Mouse (Mus musculus): ENCODE data around the gene Olfr186. TPM values are rescaled to one million over a fixed set of nuclear protein-coding genes. Genes with fewer than 3 reads are reported as not detected.

Gene Olfr186
- not detected for polyA plus RNA-seq (2017; shearing (Covaris generic))

GRCm38 (mm10) chr16:59030191-59030590, at the start of gene Olfr186:
Gene Olfr186 (minus strand): TSS chr16:59030291.

GRCm38 (mm10) chr16:59077905-59078304, 47.8 kb upstream of the Olfr186 start, which contains the start of gene Olfr190:
Gene Olfr190 (minus strand): TSS chr16:59078005.

GRCm38 (mm10) chr16:59039710-59040109, 9.6 kb upstream of the Olfr186 start, which contains the start of gene Olfr187:
Gene Olfr187 (minus strand): TSS chr16:59039767.

GRCm38 (mm10) chr16:58995057-58995456, 35.0 kb downstream of the Olfr186 start, which contains the start of gene Olfr183:
Gene Olfr183 (plus strand): TSS chr16:58995357.

Other genes with a start within 250 kb of the Olfr186 start
- 1.9 TPM for gene Olfr173, start 230.0 kb downstream of the Olfr186 start, polyA plus RNA-seq (2017; shearing (Covaris generic))
- not detected for gene Olfr175-ps1, start 203.5 kb downstream of the Olfr186 start, polyA plus RNA-seq (2017; shearing (Covaris generic))
- not detected for gene Olfr177, start 155.5 kb downstream of the Olfr186 start, polyA plus RNA-seq (2017; shearing (Covaris generic))
- gene Olfr178, start 138.2 kb downstream of the Olfr186 start, polyA plus RNA-seq (2017; shearing (Covaris generic)): not detected
- not detected for gene Olfr181, start 101.5 kb downstream of the Olfr186 start, polyA plus RNA-seq (2017; shearing (Covaris generic))
- gene Olfr180, start 100.9 kb downstream of the Olfr186 start, polyA plus RNA-seq (2017; shearing (Covaris generic)): not detected
- gene Olfr183, start 34.9 kb downstream of the Olfr186 start, polyA plus RNA-seq (2017; shearing (Covaris generic)): not detected
- not detected for gene Olfr187, start 9.5 kb upstream of the Olfr186 start, polyA plus RNA-seq (2017; shearing (Covaris generic))
- gene Olfr190, start 47.7 kb upstream of the Olfr186 start, polyA plus RNA-seq (2017; shearing (Covaris generic)): not detected
- gene Olfr191, start 59.5 kb upstream of the Olfr186 start, polyA plus RNA-seq (2017; shearing (Covaris generic)): not detected
- gene Olfr193, start 81.6 kb upstream of the Olfr186 start, polyA plus RNA-seq (2017; shearing (Covaris generic)): not detected
- not detected for gene Olfr194, start 90.8 kb upstream of the Olfr186 start, polyA plus RNA-seq (2017; shearing (Covaris generic))
- gene Olfr195, start 116.8 kb upstream of the Olfr186 start, polyA plus RNA-seq (2017; shearing (Covaris generic)): not detected
- gene Olfr196, start 140.2 kb upstream of the Olfr186 start, polyA plus RNA-seq (2017; shearing (Covaris generic)): not detected
- not detected for gene Olfr198, start 173.2 kb upstream of the Olfr186 start, polyA plus RNA-seq (2017; shearing (Covaris generic))
- not detected for gene Olfr199, start 189.5 kb upstream of the Olfr186 start, polyA plus RNA-seq (2017; shearing (Covaris generic))
- gene Olfr201, start 242.3 kb upstream of the Olfr186 start, polyA plus RNA-seq (2017; shearing (Covaris generic)): not detected